Mouse (Mus musculus): ENCODE results near the gene Ucn2. TPM values are rescaled to one million over a fixed set of nuclear protein-coding genes. Genes with fewer than 3 reads are reported as not detected.

The Ucn2 gene
- polyA plus RNA-seq, 1 experiment from 2014 or later: not detected

GRCm38 (mm10) chr9:109022866-109023685 is 37.3 kb downstream of the Ucn2 start:
- H3K9me3 ChIP-seq (ENCODE audit: low read length): no peaks in the 10 kb centered on the region
- ATAC-seq: peak; percentile 44; the same call in 1 of the 2 replicates
- no peak overlapping the region for H3K9ac ChIP-seq (replicated peaks)
- peak overlapping the region; percentile 34 for H3K27ac ChIP-seq (ENCODE audit: low read depth)
- no peak overlapping the region for H3K4me2 ChIP-seq (ENCODE audit: low read depth, low read length)
- no peaks in the 10 kb centered on the region for H3K27me3 ChIP-seq (ENCODE audit: insufficient read depth, low read length)
- H3K4me1 ChIP-seq (ENCODE audit: insufficient read depth): no peaks in the 10 kb centered on the region
- TF ChIP-seq CTCF (IDR thresholded peaks at IDR 0.05; ENCODE audit: low read depth) (no peak), EP300 (IDR thresholded peaks at IDR 0.05; ENCODE audit: low read depth) (no peak)
- no peak overlapping the region for H3K4me3 ChIP-seq (ENCODE audit: low read depth, low read length)
- DNase-seq: no peak
- WGBS (ENCODE audit: insufficient replicate concordance): 57% methylated on average over 17 of the region's 17 CpGs
- H3K36me3 ChIP-seq (replicated peaks; ENCODE audit: insufficient read depth, low read length): no peaks in the 10 kb centered on the region

- Histone ChIP-seq H3K27me3 (ENCODE audit: insufficient read depth, low read length) (no peaks in the 10 kb centered on the region), H3K27ac (ENCODE audit: low read depth) (no peak overlapping the region), H3K36me3 (replicated peaks; ENCODE audit: insufficient read depth, low read length) (0 out of 2 replicates have a peak, but pooled peaks cover 3% of the 10 kb centered on the region), H3K9me3 (ENCODE audit: low read length) (no peaks in the 10 kb centered on the region), H3K4me1 (ENCODE audit: insufficient read depth) (no peaks in the 10 kb centered on the region), H3K9ac (replicated peaks) (no peak overlapping the region), H3K4me2 (ENCODE audit: low read depth, low read length) (no peak overlapping the region), H3K4me3 (ENCODE audit: low read depth, low read length) (no peak overlapping the region)
- DNase-seq: no peak
- WGBS (ENCODE audit: insufficient replicate concordance): 66% methylated on average over 8 of the region's 8 CpGs
- ATAC-seq: peak; percentile 70
- TF ChIP-seq CTCF (IDR thresholded peaks at IDR 0.05; ENCODE audit: low read depth) (no peak), EP300 (IDR thresholded peaks at IDR 0.05; ENCODE audit: low read depth) (no peak)
Observed at GRCm38 (mm10) chr9:109027521-109027920, 41.7 kb downstream of the Ucn2 start.

GRCm38 (mm10) chr9:109028421-109028820 is 42.6 kb downstream of the Ucn2 start:
- H3K4me3 ChIP-seq (ENCODE audit: low read depth, low read length): no peak overlapping the region
- no peak for DNase-seq
- H3K27me3 ChIP-seq (ENCODE audit: insufficient read depth, low read length): no peaks in the 10 kb centered on the region
- no peak overlapping the region for H3K4me2 ChIP-seq (ENCODE audit: low read depth, low read length)
- WGBS (ENCODE audit: insufficient replicate concordance): 89% methylated on average over 3 of the region's 3 CpGs
- H3K9ac ChIP-seq (replicated peaks): no peak overlapping the region
- TF ChIP-seq EP300 (IDR thresholded peaks at IDR 0.05; ENCODE audit: low read depth): no peak
- no peak for TF ChIP-seq CTCF (IDR thresholded peaks at IDR 0.05; ENCODE audit: low read depth)
- no peaks in the 10 kb centered on the region for H3K4me1 ChIP-seq (ENCODE audit: insufficient read depth)
- H3K27ac ChIP-seq (ENCODE audit: low read depth): no peak overlapping the region
- no peaks in the 10 kb centered on the region for H3K9me3 ChIP-seq (ENCODE audit: low read length)
- 0 out of 2 replicates have a peak, but pooled peaks cover 3% of the 10 kb centered on the region for H3K36me3 ChIP-seq (replicated peaks; ENCODE audit: insufficient read depth, low read length)
- ATAC-seq: no peak

- TF ChIP-seq EP300 (IDR thresholded peaks at IDR 0.05; ENCODE audit: low read depth): no peak
- no peak for TF ChIP-seq CTCF (IDR thresholded peaks at IDR 0.05; ENCODE audit: low read depth)
- 0 out of 2 replicates have a peak, but pooled peaks cover 3% of the 10 kb centered on the region for H3K36me3 ChIP-seq (replicated peaks; ENCODE audit: insufficient read depth, low read length)
Observed at GRCm38 (mm10) chr9:109028919-109029318, 43.1 kb downstream of the Ucn2 start.

GRCm38 (mm10) chr9:109030312-109030711 is 44.5 kb downstream of the Ucn2 start:
- Histone ChIP-seq H3K27me3 (ENCODE audit: insufficient read depth, low read length) (no peaks in the 10 kb centered on the region), H3K27ac (ENCODE audit: low read depth) (no peak overlapping the region), H3K4me2 (ENCODE audit: low read depth, low read length) (no peak overlapping the region), H3K9me3 (ENCODE audit: low read length) (no peaks in the 10 kb centered on the region), H3K4me1 (ENCODE audit: insufficient read depth) (no peaks in the 10 kb centered on the region), H3K9ac (replicated peaks) (no peak overlapping the region), H3K4me3 (ENCODE audit: low read depth, low read length) (no peak overlapping the region), H3K36me3 (replicated peaks; ENCODE audit: insufficient read depth, low read length) (0 out of 2 replicates have a peak, but pooled peaks cover 3% of the 10 kb centered on the region)
- 58% methylated on average over 3 of the region's 3 CpGs for WGBS (ENCODE audit: insufficient replicate concordance)
- TF ChIP-seq CTCF (IDR thresholded peaks at IDR 0.05; ENCODE audit: low read depth): no peak
- no peak for TF ChIP-seq EP300 (IDR thresholded peaks at IDR 0.05; ENCODE audit: low read depth)
- ATAC-seq: no peak
- DNase-seq: no peak

More at GRCm38 (mm10) chr9:109028919-109029318, 43.1 kb downstream of the Ucn2 start:
- 68% methylated on average over 5 of the region's 5 CpGs for WGBS (ENCODE audit: insufficient replicate concordance)
- H3K9me3 ChIP-seq (ENCODE audit: low read length): no peaks in the 10 kb centered on the region
- H3K27me3 ChIP-seq (ENCODE audit: insufficient read depth, low read length): no peaks in the 10 kb centered on the region
- ATAC-seq (no peak), DNase-seq (no peak)
- no peak overlapping the region for H3K4me2 ChIP-seq (ENCODE audit: low read depth, low read length)
- no peak overlapping the region for H3K9ac ChIP-seq (replicated peaks)
- no peaks in the 10 kb centered on the region for H3K4me1 ChIP-seq (ENCODE audit: insufficient read depth)
- H3K27ac ChIP-seq (ENCODE audit: low read depth): no peak overlapping the region
- no peak overlapping the region for H3K4me3 ChIP-seq (ENCODE audit: low read depth, low read length)

- no peak for TF ChIP-seq CTCF (IDR thresholded peaks at IDR 0.05; ENCODE audit: low read depth)
- TF ChIP-seq EP300 (IDR thresholded peaks at IDR 0.05; ENCODE audit: low read depth): no peak
- Histone ChIP-seq H3K4me3 (ENCODE audit: low read depth, low read length) (no peak overlapping the region), H3K27me3 (ENCODE audit: insufficient read depth, low read length) (no peaks in the 10 kb centered on the region), H3K4me1 (ENCODE audit: insufficient read depth) (no peaks in the 10 kb centered on the region), H3K36me3 (replicated peaks; ENCODE audit: insufficient read depth, low read length) (0 out of 2 replicates have a peak, but pooled peaks cover 3% of the 10 kb centered on the region), H3K9me3 (ENCODE audit: low read length) (no peaks in the 10 kb centered on the region), H3K27ac (ENCODE audit: low read depth) (no peak overlapping the region), H3K9ac (replicated peaks) (no peak overlapping the region), H3K4me2 (ENCODE audit: low read depth, low read length) (no peak overlapping the region)
- no peak for ATAC-seq
- DNase-seq: no peak
- WGBS (ENCODE audit: insufficient replicate concordance): 82% methylated on average over 7 of the region's 7 CpGs
Observed at GRCm38 (mm10) chr9:109031001-109031400, 45.2 kb downstream of the Ucn2 start.
